Mouse (Mus musculus): ENCODE measurements at regions not wholly inside any gene's neighbourhood (a gene's known extent, or its start where the extent isn't known, plus 50 kb on each side); places are given as distances from the start of the nearest gene placed in this dataset.

- DNase-seq = no peak
Observed at GRCm38 (mm10) chr14:105392079-105392813, 133.9 kb downstream of the Ndfip2 start.

- DNase-seq = no peak
Observed at GRCm38 (mm10) chr14:105391430-105391829, 133.1 kb downstream of the Ndfip2 start.

GRCm38 (mm10) chr14:105385119-105385518 is 126.7 kb downstream of the Ndfip2 start:
- DNase-seq = no peak

- no peak for DNase-seq
Observed at GRCm38 (mm10) chr14:105383382-105383781, 125.0 kb downstream of the Ndfip2 start.

- no peak for DNase-seq
Observed at GRCm38 (mm10) chr14:105380101-105380500, 121.7 kb downstream of the Ndfip2 start.

GRCm38 (mm10) chr14:105377770-105378169 is 119.4 kb downstream of the Ndfip2 start:
- DNase-seq = peak; percentile 14

GRCm38 (mm10) chr14:105377035-105377621 is 118.8 kb downstream of the Ndfip2 start:
- no peak for DNase-seq

- DNase-seq = peak; percentile 22
Observed at GRCm38 (mm10) chr14:105369637-105370435, 111.5 kb downstream of the Ndfip2 start.

- peak; percentile 27 for DNase-seq
Observed at GRCm38 (mm10) chr14:105360530-105360929, 102.2 kb downstream of the Ndfip2 start.

- DNase-seq = no peak
Observed at GRCm38 (mm10) chr14:105359829-105360228, 101.5 kb downstream of the Ndfip2 start.
